Mouse (Mus musculus) testis, postnatal 14 days (tissue): ENCODE data around the gene Il6st.

ENCODE experiments used
- DNase-seq: peaks from one replicate; pipeline ENCODE4 v3.0.0; 2021; ENCODE audit warnings: low spot score

The Il6st gene

DNA sequence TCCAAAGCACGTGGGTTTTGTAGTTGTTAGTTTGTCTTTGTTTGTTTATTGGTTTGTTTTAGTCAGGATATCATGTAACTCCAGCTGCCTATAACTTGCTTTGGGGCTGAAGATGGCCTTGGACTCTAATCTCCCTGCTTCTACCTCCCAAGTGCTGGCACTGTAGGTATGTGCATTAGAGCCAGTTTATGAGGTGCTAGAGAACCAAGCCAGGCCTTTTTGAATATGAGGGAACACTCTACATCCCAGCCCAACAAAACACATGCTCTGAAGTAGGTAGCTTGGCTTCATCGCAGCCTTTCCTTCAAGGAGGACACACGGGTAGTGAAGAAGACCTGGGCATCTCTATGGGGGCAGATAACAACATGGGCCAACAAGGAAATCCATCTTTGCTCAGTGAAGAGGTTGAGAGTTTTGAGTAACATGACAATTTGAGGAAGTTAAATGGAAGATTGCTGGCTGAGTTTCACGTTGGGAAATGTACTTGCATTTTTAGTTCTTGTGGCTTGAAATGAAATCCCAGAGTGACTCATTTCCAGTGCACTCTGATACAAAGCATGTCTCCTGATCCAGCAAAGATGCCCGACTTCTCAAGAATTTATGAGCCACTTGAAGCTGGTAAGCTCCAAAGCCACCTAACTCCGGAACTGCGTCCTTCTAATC, 20.9 kb upstream of the Il6st start:
- no peak for DNase-seq

DNA sequence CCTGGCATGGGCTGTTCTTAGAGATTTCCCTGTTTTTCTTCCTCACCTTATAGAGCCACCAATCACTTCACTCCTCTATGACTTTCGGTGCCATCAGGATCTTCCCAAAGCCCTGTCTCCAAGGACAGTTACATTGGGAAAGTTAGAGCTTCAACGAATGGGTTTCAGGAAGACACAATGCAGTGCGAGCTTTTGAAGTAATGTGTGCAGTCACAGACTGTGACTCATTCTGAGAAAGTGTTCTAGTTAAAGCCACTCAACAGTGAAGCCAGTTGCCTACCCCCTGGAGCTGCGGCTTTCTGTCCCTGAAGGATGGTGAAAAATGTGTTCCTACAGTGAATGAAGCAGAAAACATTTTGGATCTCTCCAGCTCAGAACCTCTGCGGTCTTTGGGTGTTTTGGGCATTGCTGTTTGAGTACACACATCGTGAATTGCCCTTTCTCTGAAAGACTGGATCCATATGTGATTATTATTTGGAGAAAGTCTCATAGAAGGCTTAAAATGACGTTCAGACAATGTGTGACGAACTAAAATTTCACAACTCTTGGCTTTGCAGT, 16.7 kb upstream of the Il6st start:
- DNase-seq: no peak

DNA sequence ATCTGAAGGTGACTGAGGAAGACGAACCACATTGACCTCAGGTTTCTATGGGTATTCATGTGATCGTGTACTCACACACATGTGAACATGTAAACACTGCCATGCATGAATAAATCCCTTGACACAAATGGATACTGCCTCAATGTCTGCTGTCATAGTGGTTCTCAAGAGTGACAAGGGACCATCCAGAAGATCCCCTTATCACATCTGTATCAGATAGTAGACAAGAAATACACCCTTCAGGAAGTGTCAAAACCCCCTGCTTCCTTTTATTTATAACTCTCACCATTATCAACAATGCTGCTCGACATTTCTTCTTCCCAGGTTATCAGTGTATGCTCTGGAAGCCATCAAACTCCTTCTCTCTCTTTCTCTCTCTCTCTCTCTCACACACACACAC, 13.7 kb upstream of the Il6st start:
- DNase-seq: no peak

DNA sequence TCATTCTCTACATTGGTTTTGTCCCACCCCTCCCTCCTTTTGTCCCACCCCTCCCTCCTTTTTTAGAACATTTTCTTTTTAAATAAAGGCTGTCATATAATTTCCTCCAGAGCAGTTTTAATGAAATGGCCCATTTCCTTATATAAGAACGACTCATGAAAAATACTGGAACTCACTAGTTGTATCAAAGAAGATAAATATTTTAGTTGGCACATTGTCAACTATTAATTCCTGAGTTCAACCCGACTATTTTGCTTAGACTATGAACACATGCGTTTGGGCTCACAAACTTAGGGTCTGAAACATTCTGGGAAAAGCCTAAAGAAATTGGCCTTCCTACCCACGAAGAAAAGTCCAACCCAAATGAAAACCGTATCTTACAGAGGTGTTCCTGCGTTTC, 6.5 kb upstream of the Il6st start:
- DNase-seq: no peak

DNA sequence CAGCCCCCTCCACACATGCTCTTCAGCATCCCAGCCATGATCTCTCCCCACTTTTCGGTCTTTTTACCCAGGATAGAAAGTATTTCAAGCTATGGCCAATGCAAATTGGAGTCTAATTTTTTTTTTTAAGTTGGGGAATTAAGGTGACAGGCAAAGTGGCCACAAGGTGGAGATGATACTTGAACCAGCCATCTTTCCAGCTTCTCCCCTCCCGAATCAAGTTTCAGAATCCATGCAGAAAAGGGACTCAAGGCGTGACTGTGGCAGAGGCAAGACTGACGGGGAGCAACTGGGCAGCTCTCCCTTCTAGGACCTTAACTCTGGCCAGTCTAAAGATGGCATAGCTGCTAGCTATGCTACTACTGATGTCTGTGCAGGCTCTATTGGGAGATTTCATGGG, 5.9 kb upstream of the Il6st start:
- DNase-seq: no peak

DNA sequence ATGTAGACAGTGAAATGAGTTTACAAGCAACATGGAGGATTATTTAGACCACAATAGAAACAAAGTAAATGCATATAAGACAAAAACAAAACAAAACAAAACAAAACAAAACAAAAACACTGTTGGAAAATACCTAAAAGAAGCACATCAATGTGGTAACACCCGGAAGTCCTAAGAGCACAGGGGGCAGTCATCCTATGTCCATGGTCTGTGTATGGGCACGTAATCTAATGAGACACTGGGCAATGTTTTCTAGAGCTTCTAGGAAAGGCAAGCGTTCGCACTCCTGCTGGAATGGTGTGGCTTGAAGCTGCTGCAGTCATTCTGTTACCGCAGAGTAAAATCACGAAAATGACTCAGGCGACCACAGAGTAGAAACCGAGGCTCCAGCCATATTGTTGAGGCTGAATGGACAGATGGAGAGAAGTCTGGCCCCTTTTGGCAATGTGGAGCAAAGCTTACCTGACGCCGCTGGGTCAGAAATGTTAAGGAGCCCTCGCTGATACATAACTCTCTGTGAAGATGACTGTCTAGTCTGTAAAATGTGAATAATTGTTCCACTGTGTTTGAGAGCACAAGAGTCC, 5.3 kb upstream of the Il6st start:
- DNase-seq: no peak

DNA sequence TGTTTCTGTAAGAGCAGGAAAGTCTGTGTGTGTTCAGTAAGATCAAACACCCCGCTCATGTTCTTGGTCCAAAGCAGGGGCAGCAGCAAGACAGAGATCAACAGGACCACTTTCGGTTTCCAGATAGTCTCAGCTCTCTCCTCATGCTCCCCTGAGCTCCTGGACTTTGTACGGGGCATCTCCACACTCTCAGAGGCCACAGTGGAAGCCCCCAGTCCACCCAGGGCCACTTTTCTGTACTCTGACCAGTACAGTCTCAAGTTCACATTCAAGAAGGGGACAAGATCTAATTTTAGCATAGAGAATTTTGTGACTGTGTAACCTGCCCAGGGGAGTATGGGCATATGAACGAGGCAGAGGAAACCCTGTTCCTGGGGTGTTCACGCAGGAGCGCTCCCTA, 3.9 kb upstream of the Il6st start:
- DNase-seq: no peak

DNA sequence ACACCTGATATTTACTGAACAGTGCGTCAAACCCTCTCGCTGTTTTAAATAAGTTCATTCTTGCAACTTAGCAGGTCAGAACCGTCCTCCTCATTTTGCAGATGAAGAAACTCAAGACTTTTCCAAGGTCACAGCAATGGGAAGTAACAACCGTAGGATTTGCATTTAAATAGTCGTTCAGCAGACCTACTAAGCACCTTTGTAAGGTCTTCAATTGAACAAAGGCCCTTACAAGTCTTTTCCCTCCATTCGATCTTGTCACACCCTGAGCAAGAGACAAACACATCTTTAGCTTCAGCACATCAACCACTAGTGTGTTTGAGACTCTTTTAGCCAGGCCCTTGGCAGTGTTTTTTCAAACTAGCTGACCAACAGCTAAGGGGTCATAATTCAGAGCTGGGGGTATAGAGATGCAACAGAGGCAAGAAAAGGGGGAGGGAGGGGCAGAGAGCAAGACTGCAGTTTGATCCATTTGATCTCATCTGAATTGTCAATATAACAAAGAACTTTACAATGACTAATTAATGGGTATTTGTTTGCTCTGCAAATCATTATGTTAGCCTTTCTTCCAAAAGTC, 1.4 kb upstream of the Il6st start:
- DNase-seq: no peak

DNA sequence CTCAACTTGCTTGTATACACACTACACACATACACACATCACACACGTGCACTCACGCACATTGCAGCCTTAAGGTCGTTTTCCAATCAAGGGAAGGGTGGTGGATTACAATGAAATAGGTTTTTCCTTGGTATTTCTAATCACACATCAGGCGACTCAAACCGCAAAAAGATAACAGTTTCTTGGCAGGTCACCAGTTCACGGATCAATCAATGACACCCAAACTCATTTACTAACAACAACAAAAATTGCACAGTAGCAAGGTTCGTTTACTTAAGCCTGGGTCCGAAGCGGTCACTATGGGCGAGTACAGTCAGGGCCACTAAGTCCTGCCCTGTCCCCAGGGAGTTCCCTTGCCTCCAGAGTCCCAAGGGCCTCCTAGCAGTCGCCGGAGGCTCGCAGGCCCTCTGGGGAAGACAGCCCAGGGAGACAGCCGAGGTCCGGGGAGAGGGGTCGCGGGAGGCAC, 500 bp upstream of the Il6st start:
- DNase-seq: no peak

DNA sequence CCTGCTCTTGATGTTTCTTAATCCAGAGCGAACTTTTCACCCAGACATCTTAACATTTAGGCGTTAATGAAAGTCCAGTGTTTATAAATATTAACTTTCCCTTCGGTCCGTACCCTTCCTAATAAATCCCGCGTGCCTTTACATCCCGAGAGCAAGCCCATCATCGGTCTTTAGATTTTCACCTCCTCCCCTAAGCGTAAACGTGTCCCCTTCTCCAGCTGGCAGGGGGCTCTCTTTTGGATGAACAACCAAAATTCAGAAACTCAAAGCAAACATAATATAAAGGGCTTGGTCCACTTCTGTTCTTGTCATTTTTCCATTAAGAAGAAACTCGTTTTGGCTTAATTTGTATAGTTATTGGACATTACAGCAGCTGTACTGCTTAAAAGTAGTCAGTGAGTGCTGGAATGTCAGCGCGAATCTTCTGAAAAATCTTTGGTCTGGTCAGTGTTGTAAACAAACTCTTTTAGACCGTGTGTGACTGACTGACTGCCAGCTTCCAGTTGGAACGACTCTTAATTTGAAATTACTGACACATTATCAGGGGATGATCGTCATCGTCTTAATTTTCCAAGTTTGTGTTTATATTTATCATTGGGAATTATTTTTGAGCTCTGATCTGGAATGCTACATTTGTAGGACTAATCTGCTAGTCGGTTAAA, 887 bp downstream of the Il6st start:
- DNase-seq: no peak

DNA sequence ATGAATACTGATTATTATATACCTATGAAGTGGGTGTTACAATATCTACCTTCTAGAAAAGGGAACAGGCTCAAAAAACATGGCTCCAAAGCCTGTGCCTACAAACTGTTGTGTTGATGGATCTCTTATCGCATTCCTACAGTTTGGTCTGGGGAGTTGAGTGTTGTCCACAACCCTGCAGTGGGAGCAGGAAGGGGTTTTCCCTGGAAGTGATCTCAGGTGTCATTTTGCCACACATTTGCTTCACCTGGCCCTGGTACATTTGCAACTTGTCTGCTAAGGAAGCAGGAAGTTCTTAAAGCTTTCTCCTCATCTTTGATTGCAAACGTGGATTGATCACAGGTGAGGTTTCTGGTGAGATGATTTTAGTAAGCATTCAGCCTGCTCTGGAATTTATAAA, 1.7 kb downstream of the Il6st start:
- no peak for DNase-seq

DNA sequence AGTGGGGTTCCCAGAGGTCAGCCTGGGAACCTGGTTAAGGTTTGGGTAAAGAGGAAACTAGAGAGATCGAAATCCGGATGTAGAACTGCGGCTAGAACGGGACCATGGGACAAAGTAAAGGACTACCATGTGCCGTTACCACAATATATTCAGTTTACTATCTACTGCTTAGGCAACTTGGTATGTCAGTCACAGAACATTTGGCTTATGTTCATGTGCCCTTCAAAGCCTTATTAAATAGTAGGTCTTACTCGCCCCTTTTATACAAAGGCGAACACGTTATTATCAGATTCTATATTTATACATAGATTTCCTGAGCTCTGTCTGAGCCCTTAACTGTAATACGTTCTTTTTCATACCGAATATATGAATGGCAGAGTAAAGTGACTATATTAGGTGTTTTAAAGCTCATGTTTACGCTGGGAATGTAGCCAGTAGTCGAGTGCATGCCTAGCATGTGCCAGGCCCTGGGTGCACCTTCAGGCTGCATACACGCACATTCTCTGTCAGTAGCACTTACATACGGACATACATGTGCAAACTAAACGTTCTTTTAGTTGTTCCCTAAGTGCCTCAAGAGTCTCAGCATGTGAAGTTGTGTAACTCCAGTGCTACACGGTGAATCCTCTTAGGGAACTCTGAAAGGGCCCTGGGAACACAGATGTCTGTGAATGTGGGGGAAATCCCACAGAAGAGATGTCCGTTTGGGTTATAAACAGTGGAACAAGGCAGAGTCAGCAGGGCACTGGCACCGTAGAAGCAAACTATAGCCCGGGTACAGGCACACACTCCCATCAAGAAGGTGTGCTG, 2.5 kb downstream of the Il6st start:
- no peak for DNase-seq

DNA sequence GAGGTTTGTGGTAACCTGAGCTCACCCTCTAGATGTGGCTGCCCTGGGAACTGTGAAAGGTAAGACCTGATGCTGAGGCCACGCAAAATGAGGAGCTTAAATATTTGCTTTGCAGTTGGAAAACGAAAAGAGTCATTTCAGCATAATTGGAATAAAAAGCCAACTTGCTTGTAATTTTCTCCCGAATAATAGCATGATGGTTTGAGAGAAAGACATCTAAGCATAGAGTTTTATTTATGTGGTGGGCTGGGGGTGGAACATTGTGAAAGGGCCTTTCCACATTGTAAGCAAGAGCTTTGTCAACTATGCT, 3.0 kb downstream of the Il6st start:
- DNase-seq: no peak

DNA sequence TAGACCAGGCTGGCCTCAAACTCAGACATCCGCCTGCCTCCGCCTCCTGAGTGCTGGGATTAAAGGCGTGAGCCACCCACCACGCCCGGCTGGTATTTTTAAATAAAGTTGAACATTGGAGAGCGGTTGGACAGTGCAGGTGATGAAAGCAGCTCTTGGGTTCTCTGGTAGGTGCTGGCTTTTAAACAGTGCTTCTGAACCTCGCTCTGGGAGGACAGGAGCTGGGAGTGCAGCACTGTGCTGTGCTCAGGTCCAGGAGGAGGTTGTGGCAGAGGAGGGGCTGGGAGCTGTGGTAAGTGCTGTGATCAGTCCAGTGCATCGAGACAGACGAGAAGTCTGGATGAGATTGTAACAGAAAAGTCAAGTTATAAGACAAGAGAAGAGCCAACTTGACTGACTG, 3.5 kb downstream of the Il6st start:
- no peak for DNase-seq

DNA sequence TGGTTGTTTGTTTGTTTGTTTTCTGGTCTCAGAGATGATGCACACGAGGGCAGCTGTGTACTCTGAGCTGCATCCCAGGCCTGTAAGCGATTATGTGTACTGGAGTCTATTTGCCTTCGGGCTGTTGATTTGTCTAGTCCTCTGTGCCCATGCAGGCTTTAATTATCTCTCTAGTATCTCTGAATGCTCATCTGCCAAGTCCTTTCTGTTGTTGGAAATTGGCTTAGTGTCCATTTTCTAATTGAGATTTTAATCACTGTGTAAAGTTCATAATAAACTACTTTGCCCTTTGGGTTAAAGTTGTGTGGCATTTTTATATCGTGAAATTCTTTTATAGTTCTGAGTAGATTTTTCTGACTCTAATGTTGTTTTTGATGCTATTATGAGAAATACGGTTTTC, 5.6 kb downstream of the Il6st start:
- DNase-seq: no peak

DNA sequence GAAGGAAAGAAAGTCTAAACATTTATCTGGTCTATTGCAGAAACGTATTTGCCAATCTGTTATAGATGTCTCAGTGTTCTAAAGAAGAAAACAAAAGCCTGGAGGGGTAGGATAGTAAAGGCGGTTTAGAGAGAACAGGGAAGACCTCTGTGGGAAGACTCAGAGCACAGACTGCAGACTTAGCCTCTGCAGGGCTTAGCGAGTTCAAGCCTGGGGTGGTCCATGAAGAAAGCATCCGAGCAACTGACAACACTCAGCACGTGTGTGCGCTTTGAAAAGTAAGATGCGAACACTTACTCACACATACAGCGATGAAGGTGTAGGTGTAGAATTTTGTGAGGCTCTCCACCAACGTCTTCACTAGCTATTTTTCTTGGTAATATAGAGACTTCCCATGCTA, 7.3 kb downstream of the Il6st start:
- no peak for DNase-seq

DNA sequence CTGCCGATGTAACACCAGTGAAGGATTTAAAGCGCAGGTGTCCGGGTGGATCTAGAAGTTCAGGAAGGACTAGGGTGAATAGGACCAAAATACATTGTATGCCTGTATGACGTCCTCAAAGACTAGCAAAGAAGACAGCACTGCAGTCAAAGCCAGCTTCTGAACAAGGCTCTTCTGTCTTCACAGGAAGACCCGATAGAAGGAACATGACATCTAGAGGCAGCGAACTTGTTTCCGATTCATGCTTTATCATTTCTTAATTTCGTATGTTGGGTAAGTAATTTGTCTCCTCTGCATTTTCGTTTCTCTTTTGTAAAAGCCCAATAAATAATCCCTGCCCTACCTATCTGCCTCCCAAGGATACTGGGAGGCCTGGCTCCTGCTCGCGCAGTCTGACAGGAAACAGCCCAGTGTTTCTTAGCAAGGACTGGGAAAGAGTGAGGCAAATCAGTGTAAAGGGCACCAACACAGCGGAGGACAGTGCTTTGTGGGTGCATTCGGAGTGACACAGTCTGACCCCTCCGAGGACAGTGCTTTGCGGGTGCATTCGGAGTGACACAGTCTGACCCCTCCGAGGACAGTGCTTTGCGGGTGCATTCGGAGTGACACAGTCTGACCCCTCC, 8.6 kb downstream of the Il6st start:
- DNase-seq: no peak

DNA sequence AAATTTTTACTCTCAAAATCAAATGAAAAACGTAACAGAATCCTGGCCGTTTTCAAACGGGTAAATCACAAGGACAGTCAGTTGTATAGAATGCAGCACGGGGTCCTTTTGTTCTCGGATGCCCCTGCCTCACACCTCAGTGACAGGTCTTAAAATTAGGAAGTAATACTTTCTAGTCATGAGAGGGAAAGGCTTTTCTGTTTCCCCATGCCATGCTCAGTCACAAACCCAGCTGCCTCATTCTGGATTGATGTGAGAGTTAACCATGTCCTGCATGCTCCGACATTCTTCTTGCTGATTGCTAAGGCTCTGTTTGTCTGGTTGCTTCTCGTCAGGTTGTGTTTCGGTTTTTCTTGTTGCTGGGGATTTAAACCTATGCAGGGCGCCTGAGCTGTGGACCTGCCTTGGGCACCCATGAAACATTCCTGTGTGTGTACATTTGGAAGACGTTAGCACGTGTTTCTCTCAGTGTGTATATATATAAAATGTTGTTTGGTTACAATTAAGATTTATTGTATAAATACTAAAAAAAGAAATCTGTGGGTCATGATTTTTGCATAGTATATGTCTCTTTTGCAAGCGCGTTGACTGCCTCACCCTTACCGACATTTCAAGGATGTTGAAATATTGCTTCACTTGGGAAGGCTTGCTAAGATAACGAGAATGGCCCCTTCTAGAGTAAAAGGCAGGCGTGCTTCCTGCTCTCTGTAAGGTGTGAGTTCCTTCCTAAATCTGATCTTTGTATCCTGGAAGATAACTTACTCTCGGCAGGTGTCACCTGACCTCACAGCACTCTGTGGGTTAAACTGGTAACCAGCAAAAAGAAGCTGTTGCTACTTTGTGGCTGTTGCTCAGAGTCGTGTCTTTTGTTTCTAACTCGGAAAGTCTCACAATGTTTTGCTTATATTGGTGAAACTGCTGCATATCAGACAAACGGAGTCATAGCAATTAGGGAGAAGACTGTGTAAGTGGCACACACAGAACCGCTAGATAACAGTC, 10.2 kb downstream of the Il6st start:
- no peak for DNase-seq

DNA sequence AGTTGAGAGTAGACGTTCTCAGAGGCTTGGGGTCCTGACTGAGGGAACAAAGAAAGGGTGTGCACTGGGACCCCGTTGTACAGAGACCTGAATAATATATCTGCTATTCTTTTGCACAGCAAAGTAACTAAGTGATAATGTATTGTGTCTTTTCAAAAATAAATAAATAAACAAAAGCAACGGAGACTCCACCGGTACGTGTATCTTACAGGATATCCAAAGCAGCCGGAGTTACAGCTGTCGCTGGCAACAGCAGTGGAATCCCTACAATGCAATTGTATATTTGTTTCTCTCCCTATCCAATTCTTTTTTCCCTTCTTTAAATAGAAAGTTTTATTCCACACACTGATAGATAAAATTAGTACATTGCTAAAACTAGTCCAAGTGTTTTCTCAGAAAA, 15.2 kb downstream of the Il6st start:
- DNase-seq: no peak

DNA sequence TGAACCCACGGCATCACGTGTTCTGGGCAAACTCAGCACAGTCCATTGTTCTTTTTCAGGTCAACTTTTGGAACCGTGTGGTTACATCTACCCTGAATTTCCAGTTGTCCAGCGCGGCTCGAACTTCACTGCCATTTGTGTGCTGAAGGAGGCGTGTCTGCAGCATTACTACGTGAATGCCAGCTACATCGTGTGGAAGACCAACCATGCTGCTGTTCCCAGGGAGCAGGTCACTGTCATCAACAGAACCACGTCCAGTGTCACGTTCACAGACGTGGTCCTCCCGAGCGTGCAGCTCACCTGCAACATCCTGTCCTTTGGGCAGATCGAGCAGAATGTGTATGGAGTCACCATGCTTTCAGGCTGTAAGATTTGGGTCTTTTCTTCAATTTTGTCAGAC, 16.1 kb downstream of the Il6st start:
- DNase-seq: no peak

DNA sequence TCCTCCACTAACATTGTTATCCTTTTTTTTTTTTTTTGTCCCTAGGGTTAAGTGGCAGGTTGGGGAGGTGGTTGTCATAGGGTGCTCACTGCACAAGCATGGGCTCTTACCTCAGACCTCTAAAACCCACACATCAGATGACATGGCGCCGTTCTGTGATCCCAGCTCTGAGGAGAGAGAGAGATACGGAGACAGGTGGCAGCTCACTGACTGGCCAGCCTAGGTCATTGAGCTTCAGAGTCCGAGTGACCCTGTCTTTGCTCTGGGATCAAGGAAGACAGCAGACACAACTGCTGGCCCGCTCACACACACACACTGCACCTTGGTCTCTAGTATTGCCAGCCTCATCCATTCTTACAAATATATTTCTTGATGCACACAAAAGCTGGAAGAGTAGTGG, 18.7 kb downstream of the Il6st start:
- no peak for DNase-seq
